Mouse (Mus musculus) olfactory bulb, adult 2 months (tissue): ENCODE measurements around the gene Methig1.
"Not testable (repeated sequence)": the region's sequence is repeated elsewhere in the genome, so short reads cannot be mapped to it uniquely, and the experiment has no call there.

Experiments
- CTCF ChIP-seq: fragments of 200-500 bp; IDR thresholded peaks from 2 replicates; pipeline ENCODE4 v1.5.1; 2012; ENCODE audit warnings: low read depth, mild to moderate bottlenecking, low read length, moderate library complexity; ENCODE audit not compliant: insufficient read depth
- POLR2A ChIP-seq: fragments of 200-500 bp; IDR thresholded peaks from 2 replicates; pipeline ENCODE4 v1.6.1; 2012; ENCODE audit warnings: mild to moderate bottlenecking, low read depth, low read length, moderate library complexity; ENCODE audit not compliant: insufficient read depth

DNA sequence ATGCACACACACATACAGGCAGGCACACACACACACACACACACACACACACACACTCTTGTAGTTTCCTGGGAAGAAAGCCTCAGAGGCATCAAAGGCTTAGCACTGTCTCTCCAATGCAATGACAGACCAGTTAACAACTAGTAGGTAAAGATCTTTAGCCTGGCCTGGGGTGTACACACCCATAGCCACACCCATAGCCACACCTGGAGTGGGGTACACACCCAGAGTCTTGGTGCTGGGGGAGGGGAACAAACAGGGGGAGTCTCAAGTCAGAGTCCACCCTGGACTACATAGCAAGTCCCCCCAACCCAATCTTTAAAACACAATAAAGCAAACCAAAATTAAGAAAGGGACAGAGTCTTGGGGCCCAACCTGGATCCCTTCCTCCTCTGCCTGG, 15.6 kb upstream of the Methig1 start:
- not testable (repeated sequence) for TF ChIP-seq POLR2A, CTCF
